ENCODE assay signal across 23 mouse cellular contexts in the genomic region with DNA sequence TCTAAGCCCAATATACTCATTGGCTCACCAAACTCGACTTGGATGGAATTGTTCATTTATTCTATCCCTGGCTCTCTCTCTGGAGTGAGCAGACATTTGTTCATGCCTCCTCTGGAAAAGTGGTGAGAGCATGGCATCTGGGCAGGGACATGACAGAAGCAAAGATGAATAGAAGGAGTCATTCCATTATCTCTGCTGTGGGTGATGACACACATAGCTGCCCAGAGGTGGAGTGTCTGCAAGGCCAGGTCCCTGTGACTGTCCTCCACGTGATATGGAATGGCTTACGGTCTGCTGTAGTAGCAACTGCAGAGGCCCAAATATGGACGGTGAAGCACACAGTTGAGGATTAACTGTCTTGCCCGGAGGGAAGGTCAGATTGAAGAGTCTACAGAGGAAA.
"Had no signal": no experiment of that assay in that cellular context is flagged by ENCODE, and none has a peak within 500 bp of the region (broad histone marks: within the 10 kb centered on the region; RNA-seq: fewer than 3 reads in every experiment).

No protein-coding gene starts in this region.

- H3K36me3 ChIP-seq: hindbrain, embryonic 15.5 days; limb, embryonic 13.5 days; liver, embryonic 12.5 days had no signal

- H3K4me2 ChIP-seq: heart, embryonic 11.5 days; hindbrain, embryonic 13.5 days; hindbrain, embryonic 15.5 days; kidney, embryonic 15.5 days; limb, embryonic 13.5 days; limb, embryonic 15.5 days; liver, embryonic 12.5 days had no signal

- H3K9ac ChIP-seq: hindbrain, embryonic 13.5 days; hindbrain, embryonic 15.5 days; kidney, embryonic 15.5 days; limb, embryonic 13.5 days; limb, embryonic 15.5 days; liver, embryonic 12.5 days; liver, embryonic 14.5 days had no signal

- ATAC-seq: hindbrain, postnatal 0 days; intestine, embryonic 16.5 days; liver, embryonic 12.5 days had no signal

- H3K9me3 ChIP-seq: hindbrain, embryonic 13.5 days; hindbrain, embryonic 15.5 days; kidney, embryonic 15.5 days; limb, embryonic 13.5 days; limb, embryonic 15.5 days; liver, embryonic 12.5 days had no signal

- DNase-seq: gastrocnemius, postnatal 14 days; heart, adult 2 months; heart, postnatal 10 days; heart, postnatal 4 days; kidney, adult 11 months; kidney, adult 2 months; kidney, adult 9 months; kidney, postnatal 14 days; kidney, postnatal 36 days; layer of hippocampus, adult 9-11 months; layer of hippocampus, postnatal 36 days; left cerebral cortex, postnatal 4 days had no signal

- H3K4me1 ChIP-seq: kidney, embryonic 15.5 days; limb, embryonic 13.5 days; limb, embryonic 15.5 days; liver, embryonic 12.5 days had no signal

- H3K4me3 ChIP-seq: heart, adult 2 months; hindbrain, embryonic 13.5 days; hindbrain, embryonic 15.5 days; kidney, embryonic 15.5 days; limb, embryonic 13.5 days; limb, embryonic 15.5 days; liver, embryonic 12.5 days had no signal

- H3K27ac ChIP-seq: heart, adult 2 months; hindbrain, embryonic 13.5 days; hindbrain, embryonic 15.5 days; hindbrain, postnatal 0 days; kidney, embryonic 15.5 days; kidney, postnatal 0 days; limb, embryonic 13.5 days; limb, embryonic 15.5 days; liver, embryonic 12.5 days; liver, embryonic 14.5 days had no signal

- H3K27me3 ChIP-seq: hindbrain, embryonic 13.5 days; hindbrain, embryonic 15.5 days; kidney, embryonic 15.5 days; limb, embryonic 13.5 days; limb, embryonic 15.5 days; liver, embryonic 12.5 days had no signal
